Mouse (Mus musculus) stomach, embryonic 14.5 days (tissue): ENCODE data around the gene Qars. TPM values are rescaled to one million over a fixed set of nuclear protein-coding genes. Genes with fewer than 3 reads are reported as not detected.

Experiments
- polyA plus RNA-seq: library from polyadenylated mRNA; unstranded; fragments of >200 nt; fragmentation: Nextera tagmentation; extraction: Ambion mirVana; gene quantifications from 2 replicates; pipeline ENCODE4 v1.2.1, GENCODE M21; 2014

The Qars gene
- polyA plus RNA-seq, 1 experiment from 2014 or later, result 114 TPM

Other genes with a start within 250 kb of the Qars start
- gene Dag1, start 243.7 kb upstream of the Qars start, polyA plus RNA-seq, result 79.9 and 82.1 TPM in 2 replicates
- gene Nicn1, start 217.3 kb upstream of the Qars start, polyA plus RNA-seq, result 44.2 and 46.9 TPM in 2 replicates
- gene Amt, start 210.9 kb upstream of the Qars start, polyA plus RNA-seq, result 21.3 and 27.4 TPM in 2 replicates
- gene Rhoa, start 201.6 kb upstream of the Qars start, polyA plus RNA-seq, result 308 and 334 TPM in 2 replicates
- 37.9 and 43.3 TPM in 2 replicates for gene Tcta, start 201.5 kb upstream of the Qars start, polyA plus RNA-seq
- 676 and 679 TPM in 2 replicates for gene Gpx1, start 168.8 kb upstream of the Qars start, polyA plus RNA-seq
- gene Usp4, start 159.9 kb upstream of the Qars start, polyA plus RNA-seq, result 102 and 103 TPM in 2 replicates
- 0.72 and 0.87 TPM in 2 replicates for gene 1700102P08Rik, start 114.9 kb upstream of the Qars start, polyA plus RNA-seq
- gene Ccdc36, start 79.2 kb upstream of the Qars start, polyA plus RNA-seq, result 1.9 and 2.5 TPM in 2 replicates
- gene BC048562, start 71.2 kb upstream of the Qars start, polyA plus RNA-seq, result not detected in 2 replicates
- gene Ccdc71, start 47.2 kb upstream of the Qars start, polyA plus RNA-seq, result 48.2 and 49.9 TPM in 2 replicates
- 64.0 and 64.9 TPM in 2 replicates for gene Klhdc8b, start 46.1 kb upstream of the Qars start, polyA plus RNA-seq
- gene Lamb2, start 28.0 kb upstream of the Qars start, polyA plus RNA-seq, result 38.7 and 43.7 TPM in 2 replicates
- 49.5 and 54.4 TPM in 2 replicates for gene Usp19, start 17.1 kb upstream of the Qars start, polyA plus RNA-seq
- 120 and 121 TPM in 2 replicates for gene Qrich1, start 9.1 kb downstream of the Qars start, polyA plus RNA-seq
- gene Impdh2, start 52.6 kb downstream of the Qars start, polyA plus RNA-seq, result 193 and 198 TPM in 2 replicates
- gene Ndufaf3, start 59.7 kb downstream of the Qars start, polyA plus RNA-seq, result 40.7 and 45.2 TPM in 2 replicates
- gene Dalrd3, start 62.2 kb downstream of the Qars start, polyA plus RNA-seq, result 114 and 135 TPM in 2 replicates
- gene Wdr6, start 71.0 kb downstream of the Qars start, polyA plus RNA-seq, result 85.0 and 88.4 TPM in 2 replicates
- 6.1 and 6.2 TPM in 2 replicates for gene P4htm, start 90.0 kb downstream of the Qars start, polyA plus RNA-seq
- 36.2 and 36.8 TPM in 2 replicates for gene Arih2, start 141.7 kb downstream of the Qars start, polyA plus RNA-seq
- gene Slc25a20, start 154.4 kb downstream of the Qars start, polyA plus RNA-seq, result 21.9 and 25.2 TPM in 2 replicates
- gene Prkar2a, start 181.6 kb downstream of the Qars start, polyA plus RNA-seq, result 30.4 and 33.6 TPM in 2 replicates